Mouse (Mus musculus) forebrain, embryonic 14.5 days (tissue): ENCODE results near the gene Stra6l. TPM values are rescaled to one million over a fixed set of nuclear protein-coding genes. Genes with fewer than 3 reads are reported as not detected.

Experiments used
- ATAC-seq: fragments of 200-750 bp; cut with Nextera tagmentation; 2 replicates; pipeline ENCODE4 v1.8.0; 2017; ENCODE audit warnings: mild to moderate bottlenecking, moderate library complexity
- DNase-seq: peaks from one replicate; pipeline ENCODE4 v3.0.0-alpha.2; 2015; ENCODE audit warnings: low spot score
- H3K27ac ChIP-seq: fragments of 300-500 bp; sonication (generic); 2 replicates; pipeline ENCODE4 v1.5.1; 2014; ENCODE audit warnings: low read depth, mild to moderate bottlenecking, control low read depth, low read length, moderate library complexity
- H3K27me3 ChIP-seq: fragments of 300-500 bp; sonication (generic); replicated peaks from 2 replicates; pipeline ENCODE4 v1.6.1; 2014; ENCODE audit warnings: low read length, control low read depth, mixed read lengths; ENCODE audit not compliant: control insufficient read depth, insufficient read depth
- H3K36me3 ChIP-seq: fragments of 300-500 bp; sonication (generic); 2 replicates; pipeline ENCODE4 v1.6.1; 2014; ENCODE audit warnings: low read length, control low read depth; ENCODE audit not compliant: control insufficient read depth, insufficient read depth
- H3K4me1 ChIP-seq: fragments of 300-500 bp; sonication (generic); 2 replicates; pipeline ENCODE4 v1.6.1; 2014; ENCODE audit warnings: antibody characterized with exemption, low read length, control low read depth; ENCODE audit not compliant: control insufficient read depth, insufficient read depth
- H3K4me2 ChIP-seq: fragments of 300-500 bp; sonication (generic); 2 replicates; pipeline ENCODE4 v1.6.1; 2014; ENCODE audit warnings: mild to moderate bottlenecking, control low read depth, low read length
- H3K4me3 ChIP-seq: fragments of 300-500 bp; sonication (generic); 2 replicates; pipeline ENCODE4 v1.5.1; 2014; ENCODE audit warnings: low read depth, low read length, control low read depth
- H3K9ac ChIP-seq: fragments of 300-500 bp; sonication (generic); 2 replicates; pipeline ENCODE4 v1.6.1; 2014; ENCODE audit warnings: mild to moderate bottlenecking, low read length, control low read depth, moderate library complexity
- H3K9me3 ChIP-seq: fragments of 300-500 bp; sonication (generic); replicated peaks from 2 replicates; pipeline ENCODE4 v1.6.1; 2016; ENCODE audit warnings: low read length, control low read depth, mixed read lengths; ENCODE audit not compliant: control insufficient read depth
- WGBS: fragments of 180-500 bp; shearing (Covaris S2); extraction: QIAGEN DNeasy Blood & Tissue Kit; methylation state at CpG from one replicate; pipeline ENCODE4 v1.1.7; 2014; 5-methylcytosine and 5-hydroxymethylcytosine counted together
- polyA plus RNA-seq: library from polyadenylated mRNA; unstranded; fragments of >200 nt; fragmentation: Nextera tagmentation; extraction: Ambion mirVana; gene quantifications from 2 replicates; pipeline ENCODE4 v1.2.1, GENCODE M21; 2014

Stra6l gene
- polyA plus RNA-seq, 1 experiment from 2014 or later, result 1.0 TPM

DNA sequence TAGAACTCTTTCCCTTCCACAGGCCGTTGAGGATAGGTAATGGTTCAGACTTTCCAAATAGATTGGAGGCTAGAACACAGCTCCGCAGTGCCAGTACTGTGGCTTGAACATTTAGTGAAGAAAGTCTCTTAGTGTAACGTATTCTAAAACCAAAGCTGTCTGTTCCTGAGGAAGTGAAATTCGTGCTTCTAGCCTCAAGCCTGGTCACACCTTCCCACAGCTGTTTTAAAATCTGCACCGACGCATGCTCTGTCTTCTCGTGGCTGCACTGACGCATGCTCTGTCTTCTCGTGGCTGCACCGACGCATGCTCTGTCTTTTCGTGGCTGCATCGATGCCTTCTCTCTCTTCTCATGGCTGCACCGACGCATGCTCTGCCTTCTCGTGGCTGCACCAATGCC is 34.8 kb downstream of the Stra6l start:
- 95% methylated on average over 16 of the region's 16 CpGs for WGBS
- Histone ChIP-seq H3K4me2 (no peak overlapping the region), H3K4me1 (no peaks in the 10 kb centered on the region), H3K9ac (no peak overlapping the region), H3K4me3 (no peak overlapping the region), H3K36me3 (no peaks in the 10 kb centered on the region), H3K27ac (no peak overlapping the region), H3K9me3 (no peaks in the 10 kb centered on the region), H3K27me3 (no peaks in the 10 kb centered on the region)
- DNase-seq (no peak), ATAC-seq (no peak)

DNA sequence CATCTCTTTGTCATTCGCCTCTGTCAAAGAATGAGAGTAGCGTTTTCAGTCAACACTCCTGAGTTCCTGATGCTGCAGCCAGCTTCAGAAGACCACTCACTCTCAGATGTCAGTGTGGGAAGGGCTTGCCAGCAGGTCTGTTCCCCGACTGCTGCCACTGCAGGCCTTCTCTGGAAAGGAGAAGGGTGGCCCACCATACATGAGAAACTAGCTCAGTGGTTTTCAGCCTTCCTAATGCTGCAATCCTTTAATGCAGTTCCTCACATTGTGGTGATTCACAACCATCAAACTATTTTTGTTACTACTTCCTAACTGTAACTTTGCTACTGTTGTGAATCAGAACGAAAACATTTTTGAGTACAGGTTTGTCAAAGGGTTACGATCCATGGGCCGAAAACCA is 41.0 kb downstream of the Stra6l start:
- H3K36me3 ChIP-seq, result no peaks in the 10 kb centered on the region
- no peak overlapping the region for H3K27ac ChIP-seq
- H3K27me3 ChIP-seq, result no peaks in the 10 kb centered on the region
- DNase-seq (no peak), ATAC-seq (no peak)
- H3K9ac ChIP-seq, result no peak overlapping the region
- no peak overlapping the region for H3K4me3 ChIP-seq
- no peaks in the 10 kb centered on the region for H3K9me3 ChIP-seq
- no peak overlapping the region for H3K4me2 ChIP-seq
- 0 out of 2 replicates have a peak, but pooled peaks cover 6% of the 10 kb centered on the region for H3K4me1 ChIP-seq
- WGBS, result 51% methylated on average over 6 of the region's 6 CpGs

DNA sequence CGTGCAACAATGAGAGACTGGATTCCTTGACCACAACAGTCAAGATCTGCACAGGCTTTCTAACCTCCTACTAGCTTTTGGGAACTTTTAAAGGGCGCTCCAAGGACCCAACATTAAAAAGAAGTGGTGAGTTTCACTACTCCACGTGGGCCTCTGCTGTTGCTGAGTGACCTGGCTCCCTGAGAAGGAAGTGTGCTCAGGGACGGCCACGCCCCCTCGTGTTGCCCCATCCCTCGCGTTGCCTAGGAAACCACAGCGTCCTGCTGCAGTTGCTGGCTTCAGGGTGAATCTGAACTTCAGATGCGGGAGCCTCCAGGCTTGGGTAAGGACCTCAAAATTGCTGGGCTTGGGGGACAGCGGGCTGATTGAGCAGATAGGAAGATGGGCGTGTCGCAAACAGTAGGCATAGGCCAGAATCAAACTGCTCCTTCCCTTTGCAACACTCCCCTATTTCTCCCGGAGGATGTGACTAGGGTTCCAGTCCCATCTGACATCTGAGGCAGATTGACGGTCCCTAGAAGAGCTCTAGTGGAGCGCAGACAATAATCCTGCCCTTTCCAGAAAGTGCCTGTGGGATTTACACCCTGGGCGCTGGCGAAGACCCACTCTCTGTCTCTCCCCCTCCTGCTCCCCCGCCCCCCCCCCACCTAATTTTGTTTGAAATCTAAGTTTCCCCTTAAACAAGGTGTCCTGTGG is 41.8 kb downstream of the Stra6l start, which contains the start of gene Ccdc180:
Gene Ccdc180, plus strand, starts transcription at position 238 of the 696 bp plus-strand sequence.
- 0 out of 2 replicates have a peak, but pooled peaks cover 6% of the 10 kb centered on the region for H3K4me1 ChIP-seq
- H3K27me3 ChIP-seq, result no peaks in the 10 kb centered on the region
- no peaks in the 10 kb centered on the region for H3K9me3 ChIP-seq
- 12% methylated on average over 19 of the region's 19 CpGs for WGBS
- H3K27ac ChIP-seq, result no peak within 1 kb of the TSS
- H3K4me2 ChIP-seq, result peak within 1 kb of the TSS; percentile 21; the same call in 1 of the 2 replicates
- ATAC-seq (peak; percentile 61; the same call in 1 of the 2 replicates), DNase-seq (peak; percentile 77)
- H3K4me3 ChIP-seq, result no peak within 1 kb of the TSS
- no peak within 1 kb of the TSS for H3K9ac ChIP-seq
- no peaks in the 10 kb centered on the region for H3K36me3 ChIP-seq

DNA sequence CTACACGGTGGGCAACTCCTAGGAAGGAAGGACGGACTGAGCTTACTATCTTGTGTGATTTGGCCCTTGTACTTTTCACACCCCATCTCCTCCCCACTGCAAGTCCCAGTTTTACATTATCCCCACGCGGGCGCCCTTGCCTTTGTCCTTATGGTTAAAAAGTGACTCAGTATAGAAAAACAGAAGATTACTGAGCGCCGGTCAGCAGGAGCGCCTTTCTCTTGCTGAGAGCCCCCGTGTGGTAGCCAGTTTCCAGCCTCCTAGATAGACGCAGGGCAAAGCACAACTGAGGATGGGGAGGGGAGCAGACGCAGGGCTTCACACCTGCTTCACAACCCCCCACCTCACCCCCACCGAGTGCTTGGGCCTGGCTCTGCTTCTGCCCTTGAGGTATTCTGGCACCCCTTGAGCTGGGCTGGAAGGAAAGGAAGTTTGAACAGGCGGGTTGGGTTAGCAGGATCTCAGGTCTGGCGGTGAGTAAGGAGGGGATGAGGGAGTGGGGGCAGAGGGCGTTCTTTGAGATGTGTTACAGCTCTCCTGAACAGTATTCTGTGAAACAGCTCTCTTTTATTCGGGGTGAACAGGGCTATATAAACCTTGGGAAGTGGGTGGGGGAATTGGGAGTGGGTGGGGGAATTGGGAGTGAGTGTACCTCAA is 48.1 kb downstream of the Stra6l start:
- H3K4me2 ChIP-seq, result no peak overlapping the region
- 14% methylated on average over 16 of the region's 16 CpGs for WGBS
- peak; percentile 4 for DNase-seq

DNA sequence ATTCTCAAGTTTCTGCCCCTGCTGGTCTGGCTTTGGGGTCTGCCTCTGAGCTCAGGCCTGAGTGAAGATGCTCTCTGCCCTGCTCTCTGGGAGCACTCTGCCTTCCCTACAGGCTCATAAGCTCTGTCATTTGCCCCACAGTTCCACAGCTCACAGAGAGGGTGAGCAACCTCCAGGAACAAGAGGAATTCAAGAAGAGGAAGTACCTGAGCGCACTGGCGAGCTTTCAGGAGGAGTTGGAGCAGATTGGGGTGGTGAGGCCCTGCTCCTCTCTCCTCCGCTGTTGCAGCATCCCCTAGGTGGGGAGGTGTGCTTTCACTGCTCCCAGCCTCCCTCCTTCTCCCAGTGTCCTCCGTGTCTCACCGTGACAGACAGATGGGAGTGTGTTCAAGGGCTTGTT is 49.9 kb downstream of the Stra6l start:
- no peak overlapping the region for H3K9ac ChIP-seq
- ATAC-seq (no peak), DNase-seq (no peak)
- no peaks in the 10 kb centered on the region for H3K9me3 ChIP-seq
- H3K4me2 ChIP-seq, result no peak overlapping the region
- H3K27me3 ChIP-seq, result no peaks in the 10 kb centered on the region
- 53% methylated on average over 5 of the region's 5 CpGs for WGBS
- H3K27ac ChIP-seq, result no peak overlapping the region
- no peaks in the 10 kb centered on the region for H3K36me3 ChIP-seq
- H3K4me3 ChIP-seq, result no peak overlapping the region
- H3K4me1 ChIP-seq, result no peaks in the 10 kb centered on the region

More for the DNA sequence above, 48.1 kb downstream of the Stra6l start:
- H3K27me3 ChIP-seq, result no peaks in the 10 kb centered on the region
- H3K4me3 ChIP-seq, result no peak overlapping the region
- H3K36me3 ChIP-seq, result no peaks in the 10 kb centered on the region
- H3K27ac ChIP-seq, result no peak overlapping the region
- no peaks in the 10 kb centered on the region for H3K9me3 ChIP-seq
- H3K4me1 ChIP-seq, result no peaks in the 10 kb centered on the region
- no peak for ATAC-seq
- H3K9ac ChIP-seq, result no peak overlapping the region

DNA sequence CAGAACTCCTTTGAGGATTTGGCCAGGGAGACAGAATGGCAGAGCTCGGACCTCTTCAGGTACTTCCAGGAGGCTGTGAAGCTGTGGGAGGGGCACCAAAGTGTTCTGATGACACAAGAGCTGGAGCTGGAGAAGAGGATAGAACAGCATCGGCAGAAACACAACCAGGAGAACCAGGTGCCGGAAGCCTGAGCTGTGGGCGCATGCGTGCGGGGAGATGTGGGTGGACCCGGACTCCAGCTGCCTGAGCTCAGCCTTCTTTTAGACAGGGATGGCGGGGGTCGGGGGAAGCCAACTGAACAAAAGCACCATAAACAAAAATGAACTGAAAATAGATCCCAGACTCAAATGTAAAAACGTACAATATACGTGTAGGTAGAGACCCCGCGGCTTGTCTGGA is 60.8 kb downstream of the Stra6l start:
- no peaks in the 10 kb centered on the region for H3K4me1 ChIP-seq
- no peaks in the 10 kb centered on the region for H3K9me3 ChIP-seq
- no peak overlapping the region for H3K4me3 ChIP-seq
- DNase-seq (no peak), ATAC-seq (no peak)
- no peaks in the 10 kb centered on the region for H3K27me3 ChIP-seq
- no peak overlapping the region for H3K4me2 ChIP-seq
- H3K36me3 ChIP-seq, result no peaks in the 10 kb centered on the region
- 94% methylated on average over 13 of the region's 13 CpGs for WGBS
- no peak overlapping the region for H3K27ac ChIP-seq
- no peak overlapping the region for H3K9ac ChIP-seq

DNA sequence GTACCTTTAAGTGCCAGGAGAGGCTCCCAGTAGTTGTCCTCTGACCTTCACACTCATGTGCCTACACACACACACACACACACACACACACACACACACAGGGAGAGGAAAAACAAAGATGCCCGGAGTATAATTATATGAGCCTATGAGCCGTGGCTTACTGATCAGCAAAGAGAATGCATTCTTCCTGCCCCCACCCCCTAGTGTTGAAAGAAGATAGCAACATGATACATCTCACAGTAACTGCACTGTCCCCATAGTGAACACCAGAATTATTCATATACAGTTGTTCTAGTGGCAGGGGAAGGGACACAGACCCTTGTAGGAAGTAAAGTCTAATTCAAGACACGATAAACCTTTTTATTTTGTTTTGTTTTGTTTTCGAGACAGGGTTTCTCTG is 61.5 kb downstream of the Stra6l start:
- no peak for DNase-seq
- ATAC-seq, result no peak
- WGBS, result 80% methylated on average over 4 of the region's 4 CpGs

DNA sequence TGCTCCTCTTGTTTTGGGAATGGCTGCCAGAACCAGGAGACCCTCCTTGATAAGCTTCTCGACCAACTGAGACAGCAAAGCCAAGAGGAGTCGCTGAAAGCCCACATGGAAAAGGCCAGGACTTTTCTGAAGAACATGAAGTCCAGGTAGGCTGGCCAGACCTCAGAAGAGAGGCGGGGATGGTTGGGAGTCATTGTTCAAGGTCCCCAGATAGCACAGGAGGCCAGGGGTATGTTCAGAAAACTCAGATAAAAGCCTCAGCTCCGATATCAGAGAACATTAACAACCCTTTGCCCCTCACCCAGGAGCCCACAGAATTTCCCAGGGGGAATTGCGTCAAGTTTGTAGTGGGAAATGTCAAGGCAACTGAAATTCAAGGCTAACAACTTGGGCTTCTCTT is 62.8 kb downstream of the Stra6l start:
- no peak overlapping the region for H3K9ac ChIP-seq
- H3K36me3 ChIP-seq, result no peaks in the 10 kb centered on the region
- 85% methylated on average over 5 of the region's 5 CpGs for WGBS
- H3K4me1 ChIP-seq, result no peaks in the 10 kb centered on the region
- no peaks in the 10 kb centered on the region for H3K27me3 ChIP-seq
- H3K4me2 ChIP-seq, result no peak overlapping the region
- ATAC-seq, result no peak
- H3K9me3 ChIP-seq, result no peaks in the 10 kb centered on the region
- no peak for DNase-seq
- no peak overlapping the region for H3K4me3 ChIP-seq
- no peak overlapping the region for H3K27ac ChIP-seq

More for the DNA sequence above, 61.5 kb downstream of the Stra6l start:
- Histone ChIP-seq H3K9me3 (no peaks in the 10 kb centered on the region), H3K36me3 (no peaks in the 10 kb centered on the region), H3K27ac (no peak overlapping the region), H3K4me1 (no peaks in the 10 kb centered on the region), H3K4me3 (no peak overlapping the region), H3K27me3 (no peaks in the 10 kb centered on the region), H3K4me2 (no peak overlapping the region), H3K9ac (no peak overlapping the region)

DNA sequence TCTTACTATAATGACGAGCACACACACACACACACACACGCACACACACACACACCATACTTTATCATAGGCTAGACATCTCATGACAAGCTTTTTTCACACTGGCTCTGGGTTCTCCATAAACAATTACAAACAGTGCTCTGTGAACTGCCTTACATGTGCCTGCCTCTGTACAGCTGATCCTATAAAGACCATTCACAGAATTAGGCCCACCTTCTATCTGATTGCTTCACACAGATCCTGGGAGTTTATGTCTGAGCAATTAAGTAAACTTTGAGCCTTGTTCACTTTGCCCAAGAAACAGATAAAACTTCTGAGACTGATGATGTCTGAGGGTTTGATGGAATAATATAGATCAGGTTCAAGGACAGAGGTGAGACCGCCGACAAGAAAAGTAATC is 63.4 kb downstream of the Stra6l start:
- Histone ChIP-seq H3K4me2 (no peak overlapping the region), H3K27me3 (no peaks in the 10 kb centered on the region), H3K9me3 (no peaks in the 10 kb centered on the region), H3K27ac (no peak overlapping the region), H3K4me1 (no peaks in the 10 kb centered on the region), H3K9ac (no peak overlapping the region), H3K36me3 (no peaks in the 10 kb centered on the region), H3K4me3 (no peak overlapping the region)
- WGBS, result 91% methylated on average over 4 of the region's 4 CpGs
- ATAC-seq (no peak), DNase-seq (no peak)
